ENCODE assay signal across 18 mouse cellular contexts in genomic region chr13:117594494-117595182, GRCm38 (mm10). TPM values are rescaled to one million over a fixed set of nuclear protein-coding genes. Genes with fewer than 3 reads are reported as not detected.
"Had no signal": no experiment of that assay in that cellular context is flagged by ENCODE, and none has a peak within 500 bp of the region (broad histone marks: within the 10 kb centered on the region; RNA-seq: fewer than 3 reads in every experiment).

No protein-coding gene starts in this region.

- H3K4me2 ChIP-seq: limb, embryonic 15.5 days; liver, embryonic 12.5 days; lung, embryonic 14.5 days; midbrain, embryonic 12.5 days; stomach, embryonic 15.5 days had no signal

- H3K4me3 ChIP-seq: limb, embryonic 15.5 days; liver, embryonic 12.5 days; midbrain, embryonic 12.5 days; stomach, embryonic 15.5 days had no signal

- H3K27me3 ChIP-seq: limb, embryonic 15.5 days; liver, embryonic 12.5 days; midbrain, embryonic 12.5 days; stomach, embryonic 15.5 days had no signal

- H3K4me1 ChIP-seq: limb, embryonic 15.5 days; liver, embryonic 12.5 days; midbrain, embryonic 12.5 days; stomach, embryonic 15.5 days had no signal

- H3K9me3 ChIP-seq: limb, embryonic 15.5 days; liver, embryonic 12.5 days; midbrain, embryonic 12.5 days; stomach, embryonic 15.5 days had no signal

- H3K27ac ChIP-seq: kidney, postnatal 0 days; limb, embryonic 15.5 days; liver, embryonic 12.5 days; macrophage; midbrain, embryonic 12.5 days; stomach, embryonic 15.5 days had no signal

- H3K36me3 ChIP-seq: limb, embryonic 15.5 days; liver, embryonic 12.5 days; midbrain, embryonic 12.5 days; stomach, embryonic 15.5 days had no signal

- ATAC-seq: liver, embryonic 12.5 days; midbrain, embryonic 16.5 days had no signal

- H3K9ac ChIP-seq: limb, embryonic 15.5 days; liver, embryonic 12.5 days; lung, embryonic 14.5 days; midbrain, embryonic 12.5 days; stomach, embryonic 15.5 days had no signal

- DNase-seq: kidney, postnatal 36 days; layer of hippocampus, adult 9-11 months; layer of hippocampus, postnatal 36 days; lung, postnatal 14 days; spleen, adult 18-20 months; thymus, adult 2 months; thymus, postnatal 25 days had no signal

RNA-seq across cellular contexts. Expression of gene Hcn1, which starts 7.5 kb away (rescaled TPM):
- total RNA-seq: megakaryocyte-erythroid progenitor cell, adult 5-6 weeks; neutrophil, adult 5-6 weeks had no signal
- polyA plus RNA-seq: kidney, postnatal 0 days; liver, embryonic 16.5 days; macrophage had no signal
